Mouse (Mus musculus) hindbrain, embryonic 15.5 days (tissue): ENCODE measurements at regions not wholly inside any gene's neighbourhood (a gene's known extent, or its start where the extent isn't known, plus 50 kb on each side); places are given as distances from the start of the nearest gene placed in this dataset.

ENCODE experiments used
- ATAC-seq: fragments of 200-750 bp; cut with Nextera tagmentation; 2 replicates; pipeline ENCODE4 v1.8.0; 2017; ENCODE audit warnings: low read depth, moderate number of reproducible peaks, moderate TSS enrichment; ENCODE audit not compliant: low FRiP score
- H3K27ac ChIP-seq: fragments of 300-500 bp; sonication (generic); replicated peaks from 2 replicates; pipeline ENCODE4 v1.5.1; 2015; ENCODE audit warnings: mild to moderate bottlenecking, inconsistent platforms
- H3K27me3 ChIP-seq: fragments of 300-500 bp; sonication (generic); 2 replicates; pipeline ENCODE4 v1.6.1; 2015; ENCODE audit warnings: control low read depth, inconsistent platforms
- H3K36me3 ChIP-seq: fragments of 300-500 bp; sonication (generic); 2 replicates; pipeline ENCODE4 v1.6.1; 2015; ENCODE audit warnings: control low read depth, inconsistent platforms
- H3K4me1 ChIP-seq: fragments of 300-500 bp; sonication (generic); replicated peaks from 2 replicates; pipeline ENCODE4 v1.6.1; 2015; ENCODE audit warnings: control low read depth, inconsistent platforms
- H3K4me2 ChIP-seq: fragments of 300-500 bp; sonication (generic); 2 replicates; pipeline ENCODE4 v1.6.1; 2015; ENCODE audit warnings: moderate library complexity, mild to moderate bottlenecking, inconsistent platforms
- H3K4me3 ChIP-seq: fragments of 300-500 bp; sonication (generic); 2 replicates; pipeline ENCODE4 v1.5.1; 2015; ENCODE audit warnings: mild to moderate bottlenecking, inconsistent platforms
- H3K9ac ChIP-seq: fragments of 300-500 bp; sonication (generic); 2 replicates; pipeline ENCODE4 v1.6.1; 2015; ENCODE audit warnings: inconsistent platforms
- H3K9me3 ChIP-seq: fragments of 300-500 bp; sonication (generic); 2 replicates; pipeline ENCODE4 v1.6.1; 2016; ENCODE audit warnings: control low read depth, inconsistent platforms
- WGBS: fragments of 180-500 bp; shearing (Covaris S2); methylation state at CpG from one replicate; pipeline ENCODE4 v1.1.7; 2015; 5-methylcytosine and 5-hydroxymethylcytosine counted together

DNA sequence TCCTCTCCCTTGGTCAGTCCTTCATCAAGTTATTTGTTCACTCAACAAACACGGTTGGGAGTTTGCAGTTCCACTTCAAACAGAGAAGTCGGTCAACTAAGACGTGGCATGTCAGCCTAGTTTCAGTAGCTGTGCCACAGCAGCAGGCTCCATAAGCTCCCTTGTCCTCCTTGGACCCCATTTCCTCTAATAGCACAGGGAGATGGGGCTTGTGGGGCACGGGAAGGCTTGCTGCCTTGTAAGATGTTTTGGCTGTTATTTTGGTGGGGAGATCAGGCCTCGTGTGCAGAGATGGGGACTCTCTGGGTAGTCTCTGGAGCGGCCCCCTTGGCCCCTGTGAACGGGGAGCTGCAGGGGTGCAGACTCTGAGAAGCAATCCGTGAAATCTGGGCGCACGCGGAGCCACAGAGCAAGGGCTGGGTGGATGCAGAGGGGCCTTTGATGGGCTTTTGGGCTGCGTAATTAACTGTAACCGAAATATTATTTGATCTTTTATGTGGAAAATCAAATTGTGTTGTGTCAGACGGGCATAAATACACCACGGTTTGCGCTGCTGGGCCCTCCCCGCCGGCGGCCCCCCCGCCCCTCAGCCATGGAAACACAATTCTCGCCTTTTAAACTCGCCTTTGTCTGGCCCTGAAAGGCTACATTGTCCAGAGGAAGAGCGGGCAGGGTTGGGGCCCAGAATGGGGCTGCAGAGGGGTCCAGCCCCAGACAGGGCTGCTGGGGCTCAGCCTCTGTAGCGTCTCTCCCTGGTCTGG, 137.6 kb downstream of the Mn1 start:
- Histone ChIP-seq H3K9ac (no peak overlapping the region), H3K9me3 (no peaks in the 10 kb centered on the region), H3K4me2 (peak overlapping the region; percentile 16), H3K27me3 (no peaks in the 10 kb centered on the region), H3K36me3 (no peaks in the 10 kb centered on the region), H3K4me3 (no peak overlapping the region), H3K4me1 (peaks cover 19% of the 10 kb centered on the region), H3K27ac (peak overlapping the region; percentile 48; the same call in 1 of the 2 replicates)
- WGBS, result 6% methylated on average over 24 of the region's 24 CpGs
- peak; percentile 91 for ATAC-seq

DNA sequence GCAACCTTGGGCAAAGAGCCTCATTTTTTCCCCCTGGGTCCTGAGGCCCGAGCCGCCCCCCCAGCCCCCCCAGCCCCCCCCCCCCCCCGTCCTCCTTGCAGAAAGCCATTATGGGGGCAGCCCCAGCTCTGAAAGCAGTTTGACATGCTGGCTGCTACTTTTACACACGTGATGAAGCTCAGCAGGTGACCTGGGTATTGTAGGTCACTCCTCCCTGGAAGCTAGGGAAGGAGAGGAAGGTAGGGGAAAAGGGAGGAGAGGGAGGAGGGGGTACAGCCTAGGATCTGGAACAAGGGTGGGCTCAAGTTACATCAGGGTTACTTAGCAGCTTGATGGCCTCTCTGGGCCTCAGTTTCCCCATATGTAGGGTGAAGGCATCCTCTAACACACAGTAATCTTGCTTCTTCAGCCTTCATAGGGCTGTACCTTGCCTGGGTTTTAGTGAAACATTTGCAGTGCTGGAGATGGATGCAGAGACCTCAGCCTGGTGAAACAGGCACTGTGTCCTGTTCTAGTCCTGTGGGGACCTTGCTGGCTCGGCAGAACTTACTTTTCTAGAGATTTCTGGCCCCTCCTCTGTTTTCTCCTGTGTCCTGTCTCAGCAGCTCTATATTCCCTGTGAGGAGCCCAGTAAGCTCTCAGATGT, 138.3 kb downstream of the Mn1 start:
- Histone ChIP-seq H3K27ac (peak overlapping the region; percentile 48; the same call in 1 of the 2 replicates), H3K9ac (no peak overlapping the region), H3K27me3 (no peaks in the 10 kb centered on the region), H3K4me2 (peak overlapping the region; percentile 16; the same call in 1 of the 2 replicates), H3K9me3 (no peaks in the 10 kb centered on the region), H3K36me3 (no peaks in the 10 kb centered on the region), H3K4me3 (no peak overlapping the region), H3K4me1 (peaks cover 19% of the 10 kb centered on the region)
- 8% methylated on average over 3 of the region's 5 CpGs for WGBS
- no peak for ATAC-seq

DNA sequence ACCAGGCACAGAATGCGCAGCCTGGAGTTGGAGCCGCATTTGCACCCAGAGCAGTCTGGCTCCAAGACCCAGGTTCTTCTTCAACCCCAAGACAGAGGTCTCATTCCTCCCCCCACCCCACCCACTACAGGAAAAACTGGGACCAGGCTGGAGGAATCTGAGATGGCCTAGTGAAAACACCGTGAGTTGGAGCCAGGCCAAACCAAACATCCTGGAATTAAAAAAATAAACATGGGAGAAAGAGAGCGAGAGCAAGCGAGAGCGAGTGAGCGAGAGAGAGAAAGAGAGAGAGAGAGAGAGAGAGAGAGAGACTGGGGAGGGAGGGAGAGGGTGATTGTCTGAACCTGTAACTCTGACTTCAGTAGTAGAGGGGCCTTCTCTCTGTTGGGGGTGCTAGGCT, 138.8 kb downstream of the Mn1 start:
- no peaks in the 10 kb centered on the region for H3K36me3 ChIP-seq
- H3K27ac ChIP-seq, result 0 out of 2 replicates have a peak overlapping the region, but pooled peaks have one; percentile 48
- no peak for ATAC-seq
- H3K4me3 ChIP-seq, result no peak overlapping the region
- H3K27me3 ChIP-seq, result no peaks in the 10 kb centered on the region
- WGBS, result 51% methylated on average over 7 of the region's 7 CpGs
- no peaks in the 10 kb centered on the region for H3K9me3 ChIP-seq
- peaks cover 19% of the 10 kb centered on the region for H3K4me1 ChIP-seq
- no peak overlapping the region for H3K4me2 ChIP-seq
- no peak overlapping the region for H3K9ac ChIP-seq

DNA sequence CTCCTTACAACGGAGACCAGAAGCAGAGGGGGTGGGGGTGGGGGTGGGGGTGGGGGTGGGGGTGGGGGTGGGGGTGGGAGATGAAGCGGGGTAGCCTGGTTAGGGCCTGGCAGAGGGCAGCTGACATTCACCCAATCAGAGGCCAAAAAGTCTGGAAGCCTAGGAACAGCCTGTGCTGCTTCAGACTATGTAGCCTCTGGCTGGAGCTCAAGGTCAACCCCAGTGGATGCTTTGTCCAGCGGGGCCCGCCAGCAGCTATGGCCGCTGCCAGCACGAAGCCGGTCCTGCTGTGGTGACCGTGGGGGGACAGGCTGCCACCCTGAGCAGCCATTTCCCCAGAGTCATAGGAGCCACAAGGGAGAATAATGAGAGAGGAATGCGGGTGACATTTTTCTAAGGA, 143.3 kb downstream of the Mn1 start:
- Histone ChIP-seq H3K9me3 (no peaks in the 10 kb centered on the region), H3K4me3 (no peak overlapping the region), H3K4me1 (peaks cover 6% of the 10 kb centered on the region), H3K9ac (no peak overlapping the region), H3K27me3 (no peaks in the 10 kb centered on the region), H3K4me2 (no peak overlapping the region), H3K27ac (no peak overlapping the region), H3K36me3 (no peaks in the 10 kb centered on the region)
- no peak for ATAC-seq
- 43% methylated on average over 8 of the region's 9 CpGs for WGBS

DNA sequence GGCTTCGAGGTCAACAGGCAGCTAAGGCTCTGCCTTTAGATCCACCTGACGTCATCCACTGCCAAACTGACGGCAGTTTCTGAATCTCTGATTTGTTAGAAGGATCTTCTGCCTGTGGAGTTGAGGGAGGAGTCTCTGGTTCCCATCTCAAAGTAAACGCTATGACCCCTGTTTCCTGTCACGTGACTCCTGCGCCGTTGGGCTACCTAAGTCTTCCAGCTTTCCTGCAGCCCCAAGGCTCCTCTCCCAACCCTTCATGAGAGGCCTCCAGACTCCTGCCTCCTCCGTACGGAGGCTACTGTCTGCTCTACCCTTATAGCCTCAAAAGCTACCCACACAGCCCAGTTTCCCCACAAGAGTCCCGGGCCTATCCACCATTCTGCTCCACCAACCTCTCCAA, 144.1 kb downstream of the Mn1 start:
- no peaks in the 10 kb centered on the region for H3K36me3 ChIP-seq
- H3K4me1 ChIP-seq, result no peaks in the 10 kb centered on the region
- H3K27me3 ChIP-seq, result no peaks in the 10 kb centered on the region
- WGBS, result 88% methylated on average over 10 of the region's 10 CpGs
- H3K4me3 ChIP-seq, result no peak overlapping the region
- no peak for ATAC-seq
- no peak overlapping the region for H3K27ac ChIP-seq
- H3K9ac ChIP-seq, result no peak overlapping the region
- no peaks in the 10 kb centered on the region for H3K9me3 ChIP-seq
- H3K4me2 ChIP-seq, result no peak overlapping the region

DNA sequence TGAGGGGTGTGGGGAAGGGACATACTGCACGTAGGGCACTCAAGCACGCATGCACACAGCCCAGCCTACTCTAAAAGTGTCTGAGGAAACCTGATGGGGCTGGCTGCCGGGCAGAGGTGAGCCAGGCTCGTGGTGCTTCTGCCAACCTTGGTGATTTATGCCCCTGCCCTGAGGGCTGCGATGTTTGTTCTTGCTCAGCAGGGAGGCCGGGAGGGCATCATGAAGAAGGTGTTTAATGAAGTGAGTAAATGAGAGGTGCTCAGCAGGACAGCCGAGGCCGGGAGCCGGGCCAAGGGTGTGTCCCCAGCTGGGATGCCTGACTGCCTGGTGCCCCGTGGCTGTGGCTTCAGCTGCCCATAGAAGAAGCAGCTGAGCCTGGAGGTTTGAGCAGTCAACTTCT, 153.7 kb downstream of the Mn1 start:
- peaks cover 22% of the 10 kb centered on the region for H3K4me1 ChIP-seq
- H3K27me3 ChIP-seq, result no peaks in the 10 kb centered on the region; the same call in 1 of the 2 replicates
- ATAC-seq, result no peak
- no peak overlapping the region for H3K4me3 ChIP-seq
- WGBS, result 5% methylated on average over 10 of the region's 10 CpGs
- no peak overlapping the region for H3K27ac ChIP-seq
- H3K9ac ChIP-seq, result no peak overlapping the region
- H3K9me3 ChIP-seq, result no peaks in the 10 kb centered on the region
- no peaks in the 10 kb centered on the region for H3K36me3 ChIP-seq
- H3K4me2 ChIP-seq, result no peak overlapping the region

DNA sequence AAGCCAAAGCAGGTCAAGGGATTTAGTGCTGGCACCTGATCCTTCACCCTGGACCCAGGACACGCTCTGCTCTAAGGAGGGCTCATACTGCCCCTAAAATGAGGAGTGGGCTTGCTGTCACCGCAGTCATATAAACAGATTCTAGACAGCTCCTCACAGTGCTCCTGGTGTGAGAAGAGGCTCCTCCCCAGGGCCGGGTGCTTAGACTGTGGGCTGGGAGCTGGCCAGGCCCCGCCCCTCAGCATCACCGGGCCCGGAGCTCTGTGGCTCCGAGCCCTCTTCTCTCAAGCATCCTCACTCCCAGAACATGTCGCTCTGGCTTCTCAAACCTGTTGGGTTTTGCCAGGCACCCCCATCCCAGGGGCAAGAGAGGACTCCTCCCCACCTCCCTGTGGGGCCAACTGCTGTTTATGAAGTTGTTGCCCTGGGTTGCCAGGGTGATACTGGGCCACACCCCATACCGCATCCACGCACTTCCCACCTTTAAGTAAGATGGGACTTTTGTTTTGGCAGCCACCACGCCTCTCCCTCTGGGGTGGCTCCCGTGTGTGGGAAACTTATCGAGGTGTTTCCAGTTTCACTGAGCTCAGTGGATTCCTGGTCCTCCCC, 156.2 kb downstream of the Mn1 start:
- Histone ChIP-seq H3K9ac (no peak overlapping the region), H3K4me1 (peaks cover 38% of the 10 kb centered on the region), H3K27ac (no peak overlapping the region), H3K4me2 (no peak overlapping the region), H3K36me3 (no peaks in the 10 kb centered on the region), H3K9me3 (no peaks in the 10 kb centered on the region), H3K27me3 (no peaks in the 10 kb centered on the region; the same call in 1 of the 2 replicates), H3K4me3 (no peak overlapping the region)
- ATAC-seq, result peak; percentile 17; the same call in 1 of the 2 replicates
- WGBS, result 20% methylated on average over 13 of the region's 13 CpGs

DNA sequence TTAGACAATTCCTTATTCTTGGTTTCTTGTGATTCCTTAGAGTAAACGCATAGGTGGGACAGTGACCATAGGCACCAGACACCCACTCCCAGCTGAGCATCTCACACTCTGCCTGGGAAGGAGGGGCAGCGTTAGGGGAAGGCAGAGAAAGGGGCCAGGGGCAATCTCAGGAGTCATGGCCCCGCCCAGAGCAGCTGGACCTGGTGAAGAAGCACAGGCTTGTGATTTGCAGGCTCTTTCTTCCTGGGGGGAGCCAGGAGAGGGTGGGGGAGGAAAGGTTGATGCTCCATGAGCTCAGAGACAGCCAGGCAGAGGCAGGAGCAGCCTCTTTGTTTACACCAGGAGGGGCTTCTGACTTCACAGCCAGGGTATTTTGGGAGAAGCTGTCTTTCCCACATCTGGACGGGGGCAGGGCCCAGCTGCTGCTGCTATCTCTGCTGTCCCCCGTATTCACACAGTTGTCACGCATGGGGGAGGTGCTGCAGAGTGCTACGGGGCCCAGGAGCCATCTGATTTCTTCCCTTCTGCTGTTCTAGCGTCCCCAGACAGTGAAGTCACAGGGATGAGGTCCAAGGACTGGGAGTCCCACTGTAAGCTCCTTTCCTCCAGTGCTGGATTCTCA, 157.2 kb downstream of the Mn1 start:
- Histone ChIP-seq H3K9ac (no peak overlapping the region), H3K36me3 (no peaks in the 10 kb centered on the region), H3K4me1 (peaks cover 48% of the 10 kb centered on the region), H3K27me3 (no peaks in the 10 kb centered on the region; the same call in 1 of the 2 replicates), H3K9me3 (no peaks in the 10 kb centered on the region), H3K27ac (no peak overlapping the region), H3K4me2 (no peak overlapping the region), H3K4me3 (no peak overlapping the region)
- WGBS, result 26% methylated on average over 8 of the region's 8 CpGs
- ATAC-seq, result no peak

DNA sequence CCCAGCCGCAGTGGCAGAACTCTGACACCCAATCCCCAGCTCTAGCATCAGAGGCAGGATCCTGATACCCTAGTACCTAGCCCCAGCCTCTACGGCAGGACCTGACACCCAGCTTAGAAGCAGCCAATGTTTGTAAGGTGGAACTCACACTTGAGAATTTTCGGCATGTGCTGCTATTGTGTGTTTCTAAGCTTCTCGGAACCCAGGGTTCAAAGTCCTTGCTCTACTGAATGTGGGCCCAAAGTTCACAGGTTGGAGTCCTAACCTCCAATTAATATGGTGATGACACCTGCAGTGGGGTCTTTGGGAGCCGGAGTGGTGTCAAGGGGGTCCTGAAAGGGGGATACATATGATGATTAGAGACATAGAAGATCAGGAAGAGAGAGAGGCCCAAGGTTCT, 158.2 kb downstream of the Mn1 start:
- ATAC-seq, result no peak
- H3K4me2 ChIP-seq, result no peak overlapping the region
- no peak overlapping the region for H3K9ac ChIP-seq
- H3K27me3 ChIP-seq, result no peaks in the 10 kb centered on the region; the same call in 1 of the 2 replicates
- peaks cover 53% of the 10 kb centered on the region for H3K4me1 ChIP-seq
- no peak overlapping the region for H3K27ac ChIP-seq
- WGBS, result 84% methylated on average over 5 of the region's 5 CpGs
- H3K9me3 ChIP-seq, result no peaks in the 10 kb centered on the region
- no peaks in the 10 kb centered on the region for H3K36me3 ChIP-seq
- H3K4me3 ChIP-seq, result no peak overlapping the region

DNA sequence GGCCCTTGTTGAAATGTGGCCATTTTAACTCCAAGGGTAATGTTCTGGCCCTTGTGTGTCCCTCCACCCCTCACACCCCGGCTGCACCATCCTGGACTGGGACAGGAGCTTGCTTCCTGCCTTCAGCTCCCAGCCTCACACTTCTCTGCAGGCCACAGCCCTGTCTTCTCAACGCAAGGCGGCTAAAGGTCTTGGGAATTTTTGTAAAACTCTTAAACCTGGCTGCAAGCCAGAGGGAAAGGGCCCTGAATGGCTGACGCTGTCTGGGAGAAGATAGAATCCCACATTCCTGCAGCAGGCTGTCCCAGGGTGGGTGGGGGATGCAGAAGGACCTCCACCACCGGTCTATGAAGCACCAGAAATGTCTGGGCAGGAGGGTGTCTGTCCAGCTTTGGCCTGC, 156.3 kb upstream of the Gm26897 start:
- H3K27me3 ChIP-seq, result no peaks in the 10 kb centered on the region; the same call in 1 of the 2 replicates
- no peak for ATAC-seq
- peaks cover 66% of the 10 kb centered on the region for H3K4me1 ChIP-seq
- 30% methylated on average over 5 of the region's 5 CpGs for WGBS
- no peaks in the 10 kb centered on the region for H3K9me3 ChIP-seq
- no peaks in the 10 kb centered on the region for H3K36me3 ChIP-seq
- no peak overlapping the region for H3K4me3 ChIP-seq
- H3K27ac ChIP-seq, result peak overlapping the region; percentile 16; the same call in 1 of the 2 replicates
- no peak overlapping the region for H3K9ac ChIP-seq
- no peak overlapping the region for H3K4me2 ChIP-seq

DNA sequence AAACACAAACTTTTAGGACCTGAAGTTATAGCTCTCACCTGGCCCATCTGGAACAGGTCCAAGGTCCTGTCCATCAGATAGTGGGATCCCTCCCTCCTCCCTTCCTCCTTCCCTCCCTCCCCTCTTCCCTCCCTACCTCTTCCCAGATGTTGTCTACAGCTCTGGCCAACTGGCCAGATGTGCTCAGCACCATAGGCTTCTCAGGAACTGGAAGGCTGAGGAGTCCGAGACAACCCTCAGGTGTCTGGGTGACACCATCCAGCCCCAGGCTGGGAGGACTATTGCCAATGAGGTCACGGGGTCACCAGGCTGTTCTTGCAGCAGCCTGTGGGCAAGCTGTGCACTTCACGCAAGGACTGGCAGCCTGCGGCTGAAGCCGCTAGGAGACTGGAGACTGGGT, 155.6 kb upstream of the Gm26897 start:
- ATAC-seq, result no peak
- no peak overlapping the region for H3K4me3 ChIP-seq
- no peaks in the 10 kb centered on the region for H3K36me3 ChIP-seq
- no peak overlapping the region for H3K27ac ChIP-seq
- H3K9me3 ChIP-seq, result no peaks in the 10 kb centered on the region
- 37% methylated on average over 5 of the region's 5 CpGs for whole genome bisulfite sequencing
- H3K4me2 ChIP-seq, result no peak overlapping the region
- no peak overlapping the region for H3K9ac ChIP-seq
- H3K27me3 ChIP-seq, result no peaks in the 10 kb centered on the region; the same call in 1 of the 2 replicates
- H3K4me1 ChIP-seq, result peaks cover 70% of the 10 kb centered on the region
